Mouse (Mus musculus): ENCODE measurements around the gene Npnt. TPM values are rescaled to one million over a fixed set of nuclear protein-coding genes. Genes with fewer than 3 reads are reported as not detected.

The Npnt gene
- polyA plus RNA-seq, 2 experiments: 41.7 to 45.4 TPM

DNA sequence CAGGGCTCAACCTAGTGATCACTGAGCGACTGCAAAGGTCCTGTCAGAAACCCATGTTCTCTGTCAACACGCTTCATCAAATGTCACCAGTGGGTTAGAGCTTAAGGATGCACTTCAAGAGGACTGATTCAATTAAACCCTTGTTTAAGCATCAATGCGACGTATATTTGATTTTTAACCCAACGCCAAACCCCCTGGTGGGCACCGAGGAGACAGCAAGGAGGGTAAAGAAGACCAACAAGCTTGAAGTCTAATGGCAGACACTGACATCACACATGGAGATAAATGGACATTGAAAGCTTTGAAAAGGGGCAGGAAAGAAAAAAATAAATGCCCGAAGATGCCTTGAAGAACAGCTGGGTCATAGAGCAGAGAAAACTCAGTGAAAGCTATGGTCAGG, 57.0 kb downstream of the Npnt start:
- DNase-seq (ENCODE audit: low spot score) (no peak), ATAC-seq (ENCODE audit: low FRiP score, low read depth) (no peak)
- H3K4me3 ChIP-seq (replicated peaks; ENCODE audit: low read length): no peak overlapping the region
- no peak overlapping the region for H3K9ac ChIP-seq (ENCODE audit: low read depth, low read length, severe bottlenecking)
- H3K27ac ChIP-seq (replicated peaks; ENCODE audit: low read depth, low read length): no peak overlapping the region
- H3K9me3 ChIP-seq (ENCODE audit: control insufficient read depth, low read length): no peaks in the 10 kb centered on the region
- no peaks in the 10 kb centered on the region for H3K4me1 ChIP-seq (ENCODE audit: control insufficient read depth, insufficient read depth, low read length)
- H3K4me2 ChIP-seq (replicated peaks; ENCODE audit: low read depth, low read length, severe bottlenecking): no peak overlapping the region
- H3K27me3 ChIP-seq (ENCODE audit: control insufficient read depth, insufficient read depth, low read length): no peaks in the 10 kb centered on the region
- H3K36me3 ChIP-seq (ENCODE audit: control insufficient read depth, insufficient read depth, low read length): no peaks in the 10 kb centered on the region
- 87% methylated on average over 7 of the region's 7 CpGs for WGBS
- no peak for TF ChIP-seq POLR2A (IDR thresholded peaks at IDR 0.05; ENCODE audit: borderline replicate concordance, extremely low read depth, insufficient read depth, insufficient read length)

DNA sequence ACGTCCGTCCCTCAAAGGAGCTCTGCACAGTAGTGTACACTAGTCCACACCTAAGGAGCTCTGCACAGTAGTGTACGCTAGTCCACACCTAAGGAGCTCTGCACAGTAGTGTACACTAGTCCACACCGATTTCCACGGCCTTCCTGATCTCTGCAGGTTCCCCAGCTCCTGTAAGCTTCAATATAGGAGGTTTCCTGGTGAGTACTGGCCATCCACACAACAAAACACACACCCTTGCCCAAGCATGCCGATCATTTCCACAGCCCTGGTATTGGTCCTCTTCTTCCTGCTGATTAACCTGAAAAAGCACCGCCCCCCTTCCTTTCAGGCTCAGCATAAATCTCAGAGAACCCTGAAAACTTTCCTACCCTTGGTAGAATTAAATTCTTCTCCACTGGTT, 57.6 kb downstream of the Npnt start:
- ATAC-seq (ENCODE audit: low FRiP score, low read depth) (no peak), DNase-seq (ENCODE audit: low spot score) (no peak)
- Histone ChIP-seq H3K4me1 (ENCODE audit: control insufficient read depth, insufficient read depth, low read length) (no peaks in the 10 kb centered on the region), H3K4me2 (replicated peaks; ENCODE audit: low read depth, low read length, severe bottlenecking) (no peak overlapping the region), H3K9me3 (ENCODE audit: control insufficient read depth, low read length) (no peaks in the 10 kb centered on the region), H3K9ac (ENCODE audit: low read depth, low read length, severe bottlenecking) (no peak overlapping the region), H3K27me3 (ENCODE audit: control insufficient read depth, insufficient read depth, low read length) (no peaks in the 10 kb centered on the region), H3K4me3 (replicated peaks; ENCODE audit: low read length) (no peak overlapping the region), H3K27ac (replicated peaks; ENCODE audit: low read depth, low read length) (no peak overlapping the region), H3K36me3 (ENCODE audit: control insufficient read depth, insufficient read depth, low read length) (no peaks in the 10 kb centered on the region)
- TF ChIP-seq POLR2A (IDR thresholded peaks at IDR 0.05; ENCODE audit: borderline replicate concordance, extremely low read depth, insufficient read depth, insufficient read length): no peak
- WGBS: 91% methylated on average over 7 of the region's 7 CpGs

- no peak for DNase-seq (ENCODE audit: low spot score)
Measured at GRCm38 (mm10) chr3:132887074-132887848, 62.8 kb downstream of the Npnt start.

DNA sequence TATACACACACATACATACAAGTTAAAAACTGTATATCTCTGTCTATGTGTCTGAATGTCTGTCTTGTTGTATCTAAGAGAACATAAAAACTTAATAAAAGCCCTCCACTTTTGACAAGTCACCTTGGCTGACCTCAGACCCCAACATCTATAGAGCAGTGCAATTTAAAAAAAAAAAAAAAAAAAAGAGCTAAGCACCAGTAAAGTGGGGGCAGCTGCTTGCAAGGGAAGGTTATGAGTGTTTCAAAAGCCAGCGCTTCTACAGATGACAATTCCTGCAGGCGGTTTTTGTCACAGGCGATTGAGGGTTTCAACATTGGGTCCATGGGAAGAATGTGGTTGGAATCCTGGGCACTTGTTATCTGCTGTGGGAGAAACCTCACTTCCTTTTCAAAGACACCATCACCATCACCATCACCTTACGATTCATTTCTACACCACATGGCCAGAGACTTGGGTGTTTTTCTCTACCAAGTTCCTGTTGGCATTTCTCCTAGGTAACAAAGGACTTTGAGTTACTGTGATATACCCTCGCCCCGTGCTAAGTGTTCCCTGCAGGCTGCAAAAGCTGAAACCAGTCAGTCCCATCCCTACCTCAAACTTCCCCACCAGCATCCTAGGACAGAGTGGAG, 63.6 kb downstream of the Npnt start:
- WGBS: 86% methylated on average over 6 of the region's 6 CpGs
- no peak for TF ChIP-seq POLR2A (IDR thresholded peaks at IDR 0.05; ENCODE audit: borderline replicate concordance, extremely low read depth, insufficient read depth, insufficient read length)
- no peak for ATAC-seq (ENCODE audit: low FRiP score, low read depth)

More at GRCm38 (mm10) chr3:132887074-132887848, 62.8 kb downstream of the Npnt start:
- no peak for ATAC-seq (ENCODE audit: low FRiP score, low read depth)
- H3K4me1 ChIP-seq (ENCODE audit: control insufficient read depth, insufficient read depth, low read length): no peaks in the 10 kb centered on the region
- no peak overlapping the region for H3K27ac ChIP-seq (replicated peaks; ENCODE audit: low read depth, low read length)
- H3K9ac ChIP-seq (ENCODE audit: low read depth, low read length, severe bottlenecking): no peak overlapping the region
- no peak for TF ChIP-seq POLR2A (IDR thresholded peaks at IDR 0.05; ENCODE audit: borderline replicate concordance, extremely low read depth, insufficient read depth, insufficient read length)
- no peaks in the 10 kb centered on the region for H3K36me3 ChIP-seq (ENCODE audit: control insufficient read depth, insufficient read depth, low read length)
- no peak overlapping the region for H3K4me2 ChIP-seq (replicated peaks; ENCODE audit: low read depth, low read length, severe bottlenecking)
- no peak overlapping the region for H3K4me3 ChIP-seq (replicated peaks; ENCODE audit: low read length)
- no peaks in the 10 kb centered on the region for H3K27me3 ChIP-seq (ENCODE audit: control insufficient read depth, insufficient read depth, low read length)
- H3K9me3 ChIP-seq (ENCODE audit: control insufficient read depth, low read length): no peaks in the 10 kb centered on the region
- WGBS: 85% methylated on average over 16 of the region's 16 CpGs

GRCm38 (mm10) chr3:132884459-132884858, 65.6 kb downstream of the Npnt start:
- DNase-seq (ENCODE audit: low spot score) (no peak), ATAC-seq (ENCODE audit: low FRiP score, low read depth) (no peak)
- no peak overlapping the region for H3K4me2 ChIP-seq (replicated peaks; ENCODE audit: low read depth, low read length, severe bottlenecking)
- H3K9me3 ChIP-seq (ENCODE audit: control insufficient read depth, low read length): no peaks in the 10 kb centered on the region
- 82% methylated on average over 10 of the region's 10 CpGs for WGBS
- H3K9ac ChIP-seq (ENCODE audit: low read depth, low read length, severe bottlenecking): no peak overlapping the region
- no peaks in the 10 kb centered on the region for H3K27me3 ChIP-seq (ENCODE audit: control insufficient read depth, insufficient read depth, low read length)
- H3K4me3 ChIP-seq (replicated peaks; ENCODE audit: low read length): no peak overlapping the region
- H3K27ac ChIP-seq (replicated peaks; ENCODE audit: low read depth, low read length): no peak overlapping the region
- TF ChIP-seq POLR2A (IDR thresholded peaks at IDR 0.05; ENCODE audit: borderline replicate concordance, extremely low read depth, insufficient read depth, insufficient read length): no peak
- H3K4me1 ChIP-seq (ENCODE audit: control insufficient read depth, insufficient read depth, low read length): no peaks in the 10 kb centered on the region
- H3K36me3 ChIP-seq (ENCODE audit: control insufficient read depth, insufficient read depth, low read length): no peaks in the 10 kb centered on the region

More for the DNA sequence above, 63.6 kb downstream of the Npnt start:
- Histone ChIP-seq H3K27me3 (ENCODE audit: control insufficient read depth, insufficient read depth, low read length) (no peaks in the 10 kb centered on the region), H3K4me1 (ENCODE audit: control insufficient read depth, insufficient read depth, low read length) (no peaks in the 10 kb centered on the region), H3K4me3 (replicated peaks; ENCODE audit: low read length) (no peak overlapping the region), H3K9ac (ENCODE audit: low read depth, low read length, severe bottlenecking) (no peak overlapping the region), H3K4me2 (replicated peaks; ENCODE audit: low read depth, low read length, severe bottlenecking) (no peak overlapping the region), H3K9me3 (ENCODE audit: control insufficient read depth, low read length) (no peaks in the 10 kb centered on the region), H3K27ac (replicated peaks; ENCODE audit: low read depth, low read length) (no peak overlapping the region), H3K36me3 (ENCODE audit: control insufficient read depth, insufficient read depth, low read length) (no peaks in the 10 kb centered on the region)
- no peak for DNase-seq (ENCODE audit: low spot score)

Measured in limb, embryonic 14.5 days (tissue).